In the genomic region with DNA sequence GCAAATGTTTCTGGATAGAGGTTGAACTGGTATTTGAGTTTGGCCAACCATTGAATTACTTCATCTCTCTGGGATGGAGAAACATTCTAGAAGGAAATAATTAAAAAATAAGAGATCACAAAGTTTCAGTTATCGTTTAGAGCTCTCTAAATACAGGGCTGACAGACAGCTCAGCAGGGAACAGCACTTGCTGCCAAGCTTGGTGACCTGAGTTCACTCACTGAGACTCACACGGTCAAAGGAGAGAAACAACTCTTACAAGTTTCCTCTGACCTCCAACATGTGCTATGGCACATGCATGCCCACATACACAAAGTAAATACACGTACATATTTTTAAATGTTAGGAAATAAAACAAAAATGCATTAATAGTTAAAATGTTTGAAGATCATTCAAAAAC, we compare ENCODE assay signal across 20 mouse cellular contexts. TPM values are rescaled to one million over a fixed set of nuclear protein-coding genes. Genes with fewer than 3 reads are reported as not detected.
A peak's percentile ranks its signal among the peaks of the same experiment; 100 is the strongest.
DNase-seq lines count a peak whose midpoint lies in the region; ATAC-seq lines count a peak whose summit lies in the region.
"Had no signal": no experiment of that assay in that cellular context is flagged by ENCODE, and none has a peak within 500 bp of the region (broad histone marks: within the 10 kb centered on the region; RNA-seq: fewer than 3 reads in every experiment).

No protein-coding gene starts in this region.

- H3K27ac ChIP-seq in heart, embryonic 12.5 days (ENCODE audit: poor library complexity, severe bottlenecking): no peak overlapping the region
- H3K27ac ChIP-seq: embryonic facial prominence, embryonic 13.5 days; forebrain, embryonic 12.5 days; hindbrain, embryonic 12.5 days had no signal

- intact Hi-C loops in heart, postnatal 25 days (cut with DNase I): no loop called here
- intact Hi-C loops in heart, postnatal 10 days (cut with DNase I): no loop called here

- no peaks in the 10 kb centered on the region for H3K4me1 ChIP-seq in heart, embryonic 12.5 days (replicated peaks)
- H3K4me1 ChIP-seq: embryonic facial prominence, embryonic 13.5 days; forebrain, embryonic 12.5 days; hindbrain, embryonic 12.5 days had no signal

- WGBS in heart, embryonic 12.5 days: 79% methylated on average over 3 of the region's 3 CpGs

- H3K27me3 ChIP-seq in heart, embryonic 12.5 days (replicated peaks): no peaks in the 10 kb centered on the region
- H3K27me3 ChIP-seq: embryonic facial prominence, embryonic 13.5 days; forebrain, embryonic 12.5 days; hindbrain, embryonic 12.5 days had no signal

- peaks cover 44% of the 10 kb centered on the region for H3K36me3 ChIP-seq in heart, embryonic 12.5 days

- H3K4me3 ChIP-seq in heart, embryonic 12.5 days: no peak overlapping the region
- H3K4me3 ChIP-seq: embryonic facial prominence, embryonic 13.5 days; forebrain, embryonic 12.5 days; hindbrain, embryonic 12.5 days had no signal

- no peaks in the 10 kb centered on the region for H3K9me3 ChIP-seq in heart, embryonic 12.5 days (replicated peaks)
- H3K9me3 ChIP-seq: embryonic facial prominence, embryonic 13.5 days; forebrain, embryonic 12.5 days; G1E; hindbrain, embryonic 12.5 days had no signal

- no peak overlapping the region for H3K9ac ChIP-seq in heart, embryonic 12.5 days
- H3K9ac ChIP-seq: embryonic facial prominence, embryonic 13.5 days; forebrain, embryonic 12.5 days; hindbrain, embryonic 12.5 days had no signal

- DNase-seq in adrenal gland, postnatal 14 days: peak; percentile 18
- DNase-seq in adrenal gland, adult 18-20 months (ENCODE audit: low spot score in 2 of 2): no peak
- peak; percentile 89 for DNase-seq in heart, adult 11 months
- no peak for DNase-seq in heart, postnatal 25 days (ENCODE audit: low spot score)
- DNase-seq in heart, postnatal 10 days: peak; percentile 36 to 43
- no peak for DNase-seq in spleen, adult 12 weeks (ENCODE audit: low spot score)
- DNase-seq: adrenal gland, postnatal 25 days; B cell, adult 2 months; cerebellum, postnatal 36 days; gastrocnemius, postnatal 25 days; kidney, adult 11 months; kidney, adult 9 months had no signal

- no peak overlapping the region for H3K4me2 ChIP-seq in heart, embryonic 12.5 days
- H3K4me2 ChIP-seq: embryonic facial prominence, embryonic 13.5 days; forebrain, embryonic 12.5 days; hindbrain, embryonic 12.5 days had no signal

- no peak for ATAC-seq in heart, embryonic 12.5 days (ENCODE audit: insufficient number of reproducible peaks, low FRiP score)
- ATAC-seq: CD4-positive, CD25-positive, alpha-beta regulatory T cell, adult 4 months; forebrain, embryonic 16.5 days; hindbrain, embryonic 16.5 days had no signal

RNA-seq across cellular contexts. Expression of gene Ccni, which starts 16.7 kb away (rescaled TPM):
- total RNA-seq in adrenal gland, postnatal 14 days (2021): 240 and 262 TPM in 2 replicates
- total RNA-seq in adrenal gland, adult 18-20 months (2021): 100 to 1,000 TPM; 211 to 262 TPM
- total RNA-seq in heart, postnatal 25 days (2021): 100 to 1,000 TPM; 178 to 183 TPM
- total RNA-seq in heart, postnatal 10 days (2021): 100 to 1,000 TPM; 252 to 270 TPM
- 118 and 128 TPM in 2 replicates for polyA plus RNA-seq in heart, embryonic 12.5 days (2016; fragmentation: Nextera tagmentation; extraction: Ambion mirVana)

RNA-seq across cellular contexts. Expression of gene 2010109A12Rik, which starts 16.7 kb away (rescaled TPM):
- 1.3 and 2.6 TPM in 2 replicates for total RNA-seq in adrenal gland, postnatal 14 days (2021)
- total RNA-seq in adrenal gland, adult 18-20 months (2021): under 1 TPM; 0.67 to 0.99 TPM
- under 1 TPM; 0.36 to 0.48 TPM for total RNA-seq in heart, postnatal 25 days (2021)
- total RNA-seq in heart, postnatal 10 days (2021): under 1 TPM in 1 of 2 experiments, not detected in 1; 0.57 TPM
- polyA plus RNA-seq in heart, embryonic 12.5 days (2016; fragmentation: Nextera tagmentation; extraction: Ambion mirVana): 1.2 and 1.9 TPM in 2 replicates

Comparison
In these comparisons a context has a peak if more than half of its experiments do, and no peak if none do; other contexts are left out.
1. DNase-seq: peak in adrenal gland, postnatal 14 days (single experiment), heart, adult 11 months (single experiment) and heart, postnatal 10 days (2 of 2); none in adrenal gland, adult 18-20 months (0 of 2), heart, postnatal 25 days (single experiment) and spleen, adult 12 weeks (single experiment).